Mouse (Mus musculus) heart, adult 2 months (tissue): ENCODE measurements around the gene Zfp260. TPM values are rescaled to one million over a fixed set of nuclear protein-coding genes. Genes with fewer than 3 reads are reported as not detected.
A peak's percentile ranks its signal among the peaks of the same experiment; 100 is the strongest.

Source experiments
- DNase-seq, 2 experiments: peaks; one replicate each; pipeline ENCODE4 v3.0.0; 2021
- H3K27ac ChIP-seq: fragments of 200-600 bp; 2 replicates; pipeline ENCODE4 v1.8.1; 2022
- H3K27me3 ChIP-seq: fragments of 200-500 bp; 2 replicates; pipeline ENCODE4 v1.6.1; 2012; ENCODE audit warnings: mild to moderate bottlenecking, low read length, inconsistent platforms, mixed read lengths; ENCODE audit not compliant: control insufficient read depth, insufficient read depth
- H3K36me3 ChIP-seq: fragments of 200-500 bp; 2 replicates; pipeline ENCODE4 v1.6.1; 2012; ENCODE audit warnings: low read length, inconsistent platforms; ENCODE audit not compliant: control insufficient read depth, insufficient read depth
- H3K4me1 ChIP-seq: fragments of 200-500 bp; 2 replicates; pipeline ENCODE4 v1.6.1; 2011; ENCODE audit warnings: low read length; ENCODE audit not compliant: control insufficient read depth, insufficient read depth
- H3K4me3 ChIP-seq: fragments of 200-600 bp; 2 replicates; pipeline ENCODE4 v1.8.1; 2022
- H3K79me2 ChIP-seq: fragments of 200-500 bp; replicated peaks from 2 replicates; pipeline ENCODE4 v1.6.1; 2012; ENCODE audit warnings: mild to moderate bottlenecking, inconsistent platforms, low read length, moderate library complexity, mixed read lengths; ENCODE audit not compliant: control insufficient read depth, insufficient read depth
- H3K9ac ChIP-seq: fragments of 200-500 bp; 2 replicates; pipeline ENCODE4 v1.6.1; 2012; ENCODE audit warnings: low read depth, mild to moderate bottlenecking, control low read depth, inconsistent platforms, low read length, mixed read lengths
- CTCF ChIP-seq: fragments of 200-600 bp; IDR thresholded peaks from 2 replicates; pipeline ENCODE4 v1.8.1; 2022; ENCODE audit warnings: antibody characterized with exemption, mild to moderate bottlenecking, moderate library complexity
- EP300 ChIP-seq: fragments of 200-500 bp; IDR thresholded peaks from 2 replicates; pipeline ENCODE4 v1.6.1; 2011; ENCODE audit warnings: low read depth, low read length, control low read depth; ENCODE audit not compliant: insufficient read depth
- POLR2A ChIP-seq: fragments of 200-500 bp; IDR thresholded peaks from 2 replicates; pipeline ENCODE4 v1.6.1; 2011; ENCODE audit warnings: mild to moderate bottlenecking, low read depth, low read length, control low read depth; ENCODE audit not compliant: insufficient read depth
- WGBS: fragments of 180-500 bp; shearing (Covaris S2); methylation state at CpG from one replicate; pipeline ENCODE4 v1.1.7; 2018; 5-methylcytosine and 5-hydroxymethylcytosine counted together
- intact Hi-C: fragments of 180-260 bp; cut with DNase I; formaldehyde crosslinking; loops from one replicate; pipeline ENCODE4 v1.15.1; 2025
- polyA plus RNA-seq: library from polyadenylated mRNA; depleted of rRNA; stranded (reverse); fragments of >200 nt; gene quantifications from 2 replicates; pipeline ENCODE4 v1.2.3, GENCODE M21; 2012
- total RNA-seq, 2 experiments: library from RNA; stranded (reverse); gene quantifications; 2 replicates each; pipeline ENCODE4 v1.2.3; 2021

The Zfp260 gene
- total and polyA plus RNA-seq, 3 experiments, result 15.9 to 30.6 (median 27.4) TPM

GRCm38 (mm10) chr7:30090092-30090969, 4.2 kb upstream of the Zfp260 start, which contains the start of the genes Gm26920 and Zfp566:
TSS of gene Gm26920 (minus strand) at chr7:30090410.
TSS of gene Zfp566 (minus strand) at chr7:30090527.
- H3K27me3 ChIP-seq, result no peaks in the 10 kb centered on the region
- H3K4me1 ChIP-seq, result peaks cover 3% of the 10 kb centered on the region
- H3K9ac ChIP-seq, result peak within 1 kb of the TSS; percentile 67
- no peaks in the 10 kb centered on the region for H3K79me2 ChIP-seq
- H3K4me3 ChIP-seq, result peak within 1 kb of the TSS; percentile 86
- DNase-seq, result peak; percentile 96 to 97
- WGBS, result under 1% methylated on average over 40 of the region's 40 CpGs
- no peak for TF ChIP-seq CTCF
- TF ChIP-seq EP300, result peak; percentile 70; the same call in 1 of the 2 replicates
- peak; percentile 85 for TF ChIP-seq POLR2A
- intact Hi-C loops, result loop anchor here (2.0 to 5.0 kb wide), 2 partner anchors 40 to 183 kb away; partner anchors contain the start of genes Zfp14, Zfp27 and Zfp383
- H3K36me3 ChIP-seq, result no peaks in the 10 kb centered on the region
- peak within 1 kb of the TSS; percentile 73 for H3K27ac ChIP-seq

- peak overlapping the region; percentile 73 for H3K27ac ChIP-seq
- intact Hi-C loops, result loop anchor here (2.0 to 5.0 kb wide), 2 partner anchors 40 to 184 kb away; partner anchors contain the start of genes Zfp14, Zfp27 and Zfp383
- no peaks in the 10 kb centered on the region for H3K27me3 ChIP-seq
- no peak for DNase-seq
- peak overlapping the region; percentile 44 for H3K9ac ChIP-seq
- H3K36me3 ChIP-seq, result no peaks in the 10 kb centered on the region
- TF ChIP-seq POLR2A (no peak), CTCF (peak; percentile 71), EP300 (no peak)
- 5% methylated on average over 9 of the region's 9 CpGs for WGBS
- H3K4me1 ChIP-seq, result peaks cover 4% of the 10 kb centered on the region
- H3K79me2 ChIP-seq, result no peaks in the 10 kb centered on the region; the same call in 1 of the 2 replicates
- H3K4me3 ChIP-seq, result peak overlapping the region; percentile 86
Observed at GRCm38 (mm10) chr7:30090970-30091585, 3.5 kb upstream of the Zfp260 start.

- Histone ChIP-seq H3K79me2 (no peaks in the 10 kb centered on the region; the same call in 1 of the 2 replicates), H3K9ac (no peak overlapping the region), H3K27ac (no peak overlapping the region), H3K4me3 (no peak overlapping the region), H3K36me3 (no peaks in the 10 kb centered on the region), H3K4me1 (peaks cover 5% of the 10 kb centered on the region), H3K27me3 (no peaks in the 10 kb centered on the region)
- intact Hi-C loops, result loop anchor here (5.0 kb wide), 1 partner anchor 185 kb away; the partner anchor contains the start of genes Zfp27 and Zfp383
- no peak for DNase-seq
- TF ChIP-seq EP300, result no peak
- 81% methylated on average over 9 of the region's 9 CpGs for WGBS
Observed at GRCm38 (mm10) chr7:30092666-30093065, 1.9 kb upstream of the Zfp260 start.

- WGBS, result 73% methylated on average over 6 of the region's 6 CpGs
- Histone ChIP-seq H3K79me2 (peaks cover 2% of the 10 kb centered on the region; the same call in 1 of the 2 replicates), H3K27ac (peak overlapping the region; percentile 96), H3K4me3 (peak overlapping the region; percentile 63; the same call in 1 of the 2 replicates), H3K9ac (no peak overlapping the region), H3K36me3 (no peaks in the 10 kb centered on the region), H3K4me1 (peaks cover 5% of the 10 kb centered on the region), H3K27me3 (no peaks in the 10 kb centered on the region)
- intact Hi-C loops, result loop anchor here (5.0 kb wide), 1 partner anchor 187 kb away; the partner anchor contains the start of genes Zfp27 and Zfp383
- TF ChIP-seq POLR2A (no peak), EP300 (no peak), CTCF (no peak)
- DNase-seq, result no peak
Observed at GRCm38 (mm10) chr7:30093918-30094415, 610 bp upstream of the Zfp260 start.

- DNase-seq, result no peak
- H3K27ac ChIP-seq, result peak overlapping the region; percentile 96
- peak overlapping the region; percentile 63 for H3K4me3 ChIP-seq
- intact Hi-C loops, result loop anchor here (1.0 to 2.0 kb wide), 2 partner anchors 25 to 75 kb away; partner anchors contain the start of gene Zfp382
- H3K27me3 ChIP-seq, result no peaks in the 10 kb centered on the region
- H3K4me1 ChIP-seq, result peaks cover 3% of the 10 kb centered on the region
- no peak overlapping the region; the same call in 1 of the 2 replicates for H3K9ac ChIP-seq
- TF ChIP-seq POLR2A (no peak), CTCF (no peak), EP300 (no peak)
- H3K36me3 ChIP-seq, result peaks cover 2% of the 10 kb centered on the region
- peaks cover 2% of the 10 kb centered on the region; the same call in 1 of the 2 replicates for H3K79me2 ChIP-seq
- WGBS, result 3% methylated on average over 5 of the region's 5 CpGs
Observed at GRCm38 (mm10) chr7:30095551-30096125, 1.1 kb downstream of the Zfp260 start.
